Mouse (Mus musculus) right cerebral cortex, postnatal 25 days (tissue): Measurements from ENCODE around the gene Nup107.

Experiments used
- DNase-seq: peaks from one replicate; pipeline ENCODE4 v3.0.0; 2022

The Nup107 gene

DNA sequence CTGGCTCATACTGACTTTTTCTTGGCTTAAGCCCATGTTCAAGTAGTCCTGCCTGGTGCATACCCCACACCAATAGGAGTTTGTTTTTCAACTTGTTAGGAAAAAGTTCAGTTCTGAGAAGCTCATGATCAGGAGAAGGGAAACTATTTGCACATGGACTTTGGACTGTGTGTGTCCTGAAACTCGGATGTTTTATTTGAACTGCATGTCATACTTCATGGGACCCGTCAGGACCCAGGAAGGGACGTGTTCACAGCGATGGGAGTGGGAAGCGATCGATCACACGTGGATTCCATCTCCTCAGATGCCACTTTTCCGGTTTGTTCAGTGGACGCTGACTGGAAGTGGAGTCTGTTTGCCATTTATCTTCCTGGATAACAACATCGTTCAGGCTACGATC lies 7.3 kb upstream of the Nup107 start:
- DNase-seq: no peak

- no peak for DNase-seq
Measured at GRCm38 (mm10) chr10:117798436-117799035, 6.0 kb upstream of the Nup107 start.

- no peak for DNase-seq
Measured at GRCm38 (mm10) chr10:117797684-117798083, 5.2 kb upstream of the Nup107 start.

- no peak for DNase-seq
Measured at GRCm38 (mm10) chr10:117797106-117797505, 4.6 kb upstream of the Nup107 start.

- no peak for DNase-seq
Measured at GRCm38 (mm10) chr10:117796181-117796580, 3.7 kb upstream of the Nup107 start.

DNA sequence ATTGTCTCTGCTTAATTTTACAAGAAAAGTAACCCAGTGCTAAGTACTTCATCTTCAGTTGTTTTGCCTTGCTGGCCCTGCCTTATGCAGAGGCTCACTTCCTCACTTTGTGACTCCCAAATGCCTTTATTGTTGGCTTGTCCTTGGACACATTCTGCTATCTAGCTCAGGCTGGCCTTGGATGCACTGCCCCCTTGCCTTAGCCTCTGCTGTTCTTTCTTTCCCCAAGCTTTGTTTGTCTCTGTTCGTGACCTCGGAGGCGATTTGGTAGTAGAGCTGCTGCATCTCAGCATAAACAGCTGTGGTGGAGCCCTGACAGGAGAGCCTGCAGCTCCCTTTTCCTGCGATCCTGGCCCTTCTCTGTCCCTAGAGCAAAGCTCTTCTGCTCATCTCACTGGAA lies 2.7 kb upstream of the Nup107 start:
- no peak for DNase-seq

GRCm38 (mm10) chr10:117793436-117794030 lies 1.0 kb upstream of the Nup107 start:
- no peak for DNase-seq

GRCm38 (mm10) chr10:117791171-117791470 lies 1.4 kb downstream of the Nup107 start:
- no peak for DNase-seq

- no peak for DNase-seq
Measured at GRCm38 (mm10) chr10:117790421-117791170, 1.9 kb downstream of the Nup107 start.

DNA sequence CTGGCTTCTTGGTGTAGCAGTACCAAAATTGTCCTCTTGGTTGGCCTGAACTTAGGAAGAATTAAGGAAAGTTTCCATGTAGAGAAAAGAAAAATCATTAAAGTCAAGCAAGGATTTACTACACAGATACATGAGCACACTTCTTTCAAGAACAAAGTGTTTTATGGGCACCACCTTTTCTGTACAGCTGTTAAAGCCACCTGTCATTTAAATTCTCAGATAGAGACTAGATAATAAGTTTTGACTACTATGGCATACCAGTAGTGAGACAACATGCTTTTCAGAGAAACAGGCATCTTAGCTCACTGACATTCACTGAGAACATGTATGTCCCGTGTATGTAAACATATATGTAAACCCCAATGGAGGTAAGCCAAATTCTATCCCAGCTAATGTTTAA lies 2.5 kb downstream of the Nup107 start:
- no peak for DNase-seq

DNA sequence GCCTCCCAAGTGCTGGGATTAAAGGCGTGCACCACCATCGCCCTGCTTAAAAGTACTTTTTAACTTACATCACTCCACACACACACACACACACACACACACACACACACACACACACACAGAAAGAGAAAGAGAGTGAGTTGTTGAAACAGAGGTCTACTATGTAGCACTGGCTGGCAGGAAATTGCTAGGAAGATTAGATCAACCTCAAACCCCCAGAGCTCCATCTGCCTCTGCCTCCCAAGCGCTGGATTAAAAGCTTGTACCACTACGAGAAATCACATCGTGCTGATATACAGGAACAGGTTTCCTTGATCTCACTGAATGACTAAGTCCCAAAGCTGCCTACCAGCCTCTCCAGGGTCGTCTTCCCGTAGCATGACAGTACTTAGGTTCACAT lies 7.9 kb downstream of the Nup107 start:
- DNase-seq: no peak

GRCm38 (mm10) chr10:117783786-117784420 lies 8.6 kb downstream of the Nup107 start:
- no peak for DNase-seq

DNA sequence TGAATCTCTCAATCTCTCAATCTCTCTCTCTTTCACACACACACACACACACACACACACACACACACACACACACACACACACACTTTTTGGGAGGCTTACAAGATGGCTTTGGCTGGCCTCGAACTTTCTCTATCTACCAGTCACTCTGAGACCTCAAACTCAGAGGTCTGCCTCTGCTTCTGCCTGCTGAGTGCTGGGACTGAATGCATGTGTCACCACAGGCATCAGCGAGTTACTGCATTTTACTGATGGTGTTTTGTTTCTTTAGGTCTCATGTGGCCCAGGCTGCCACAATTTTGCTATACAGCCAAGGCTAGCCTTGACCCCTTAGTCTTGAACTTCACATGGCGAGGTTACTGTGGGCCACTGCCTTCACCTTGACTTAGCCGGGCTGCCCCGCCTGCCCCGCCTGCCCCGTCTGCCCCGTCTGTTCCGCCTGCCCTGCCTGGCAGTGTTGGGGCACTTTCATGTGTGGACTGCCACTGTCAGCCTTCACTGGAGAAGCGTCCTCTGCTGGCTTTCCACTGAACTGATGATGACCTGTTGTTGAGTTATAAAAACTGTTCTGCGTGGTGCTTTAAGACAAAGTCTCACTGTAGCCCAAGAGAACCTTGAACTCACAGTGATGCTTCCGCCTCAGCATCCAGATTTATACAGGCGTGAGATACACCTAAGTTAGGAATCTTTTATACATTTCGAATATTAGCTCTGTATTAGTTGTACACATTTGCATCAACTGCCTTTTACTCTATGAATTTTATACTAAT lies 9.8 kb downstream of the Nup107 start:
- DNase-seq: no peak

DNA sequence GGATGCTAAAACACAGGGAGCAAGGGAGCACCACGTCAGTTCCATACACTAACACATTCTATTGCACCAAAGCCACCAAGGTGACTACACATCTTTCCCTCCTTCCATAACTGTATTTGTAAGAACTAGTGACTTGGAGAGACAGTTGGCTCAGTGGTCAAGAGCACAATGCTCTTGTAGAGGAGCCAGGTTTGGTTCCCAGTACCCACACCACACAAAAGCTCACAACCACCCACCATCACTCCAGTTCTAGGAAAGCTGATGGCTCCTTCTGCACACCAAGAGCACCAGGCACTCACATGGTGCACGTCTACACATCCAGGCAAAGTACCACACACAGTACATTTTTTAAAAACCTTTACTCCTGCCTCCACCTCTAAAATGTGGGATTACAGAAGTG lies 10.4 kb downstream of the Nup107 start:
- DNase-seq: no peak

GRCm38 (mm10) chr10:117781021-117781725 lies 11.3 kb downstream of the Nup107 start:
- DNase-seq: no peak

DNA sequence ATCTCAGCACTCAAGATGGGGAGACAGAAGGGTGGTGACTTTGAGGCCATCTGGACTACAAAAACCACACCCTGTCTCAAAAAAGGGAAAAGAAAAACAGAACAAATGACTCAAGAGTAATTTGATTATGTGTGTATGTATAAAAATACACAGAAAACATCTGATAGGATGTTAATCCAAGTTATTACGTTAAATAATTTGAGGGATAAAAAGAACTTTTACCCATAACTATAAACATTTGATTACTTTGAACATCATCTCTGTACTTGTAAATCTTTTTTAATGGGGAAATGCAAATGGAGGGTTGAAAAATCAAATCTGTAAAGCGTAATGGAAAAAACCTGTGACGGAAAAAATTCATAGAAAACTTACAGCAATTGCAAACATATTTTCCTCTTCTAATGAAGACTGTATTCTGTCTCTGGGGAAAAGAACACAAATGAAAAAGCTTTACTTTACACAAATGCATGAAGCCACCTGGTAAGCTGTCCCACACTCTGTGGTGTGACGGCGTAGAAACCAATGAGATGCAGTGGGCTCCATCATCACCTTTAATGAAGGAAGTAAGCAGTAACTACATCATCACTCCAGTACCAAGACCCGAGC lies 12.1 kb downstream of the Nup107 start:
- no peak for DNase-seq

DNA sequence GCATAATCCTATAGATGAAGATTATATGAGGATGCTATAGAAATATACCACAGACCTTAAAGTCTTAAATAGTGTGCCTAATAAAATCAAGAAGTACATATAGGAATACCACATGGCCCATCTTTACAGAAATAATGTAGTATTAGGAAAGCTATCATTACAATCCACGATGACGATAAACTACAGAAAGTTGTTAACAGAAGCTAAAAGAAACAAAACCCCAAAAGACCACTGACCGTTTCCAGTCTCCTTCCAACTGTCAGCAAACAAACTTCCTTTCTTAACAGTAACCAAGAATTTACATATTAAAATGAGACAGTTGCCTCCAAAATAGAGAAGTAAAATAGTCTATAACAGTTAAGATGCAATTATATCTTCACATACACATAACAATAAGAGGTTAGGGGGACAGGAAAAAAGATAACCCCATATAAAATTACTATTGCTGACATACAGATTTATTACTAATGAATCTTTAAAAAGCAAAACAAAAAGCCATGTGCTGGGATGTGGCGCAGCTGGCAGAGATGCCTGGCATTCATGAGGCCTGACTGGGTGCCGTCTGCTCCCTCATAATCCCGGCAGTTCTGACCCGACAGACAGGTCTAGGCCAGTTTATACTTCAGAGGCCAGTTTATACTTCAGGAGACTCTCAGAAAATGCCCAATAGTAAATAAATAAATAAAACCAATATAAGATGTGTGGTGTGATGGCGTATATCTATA lies 12.8 kb downstream of the Nup107 start:
- DNase-seq: no peak

GRCm38 (mm10) chr10:117778951-117779350 lies 13.6 kb downstream of the Nup107 start:
- no peak for DNase-seq

GRCm38 (mm10) chr10:117778328-117778910 lies 14.1 kb downstream of the Nup107 start:
- DNase-seq: no peak

DNA sequence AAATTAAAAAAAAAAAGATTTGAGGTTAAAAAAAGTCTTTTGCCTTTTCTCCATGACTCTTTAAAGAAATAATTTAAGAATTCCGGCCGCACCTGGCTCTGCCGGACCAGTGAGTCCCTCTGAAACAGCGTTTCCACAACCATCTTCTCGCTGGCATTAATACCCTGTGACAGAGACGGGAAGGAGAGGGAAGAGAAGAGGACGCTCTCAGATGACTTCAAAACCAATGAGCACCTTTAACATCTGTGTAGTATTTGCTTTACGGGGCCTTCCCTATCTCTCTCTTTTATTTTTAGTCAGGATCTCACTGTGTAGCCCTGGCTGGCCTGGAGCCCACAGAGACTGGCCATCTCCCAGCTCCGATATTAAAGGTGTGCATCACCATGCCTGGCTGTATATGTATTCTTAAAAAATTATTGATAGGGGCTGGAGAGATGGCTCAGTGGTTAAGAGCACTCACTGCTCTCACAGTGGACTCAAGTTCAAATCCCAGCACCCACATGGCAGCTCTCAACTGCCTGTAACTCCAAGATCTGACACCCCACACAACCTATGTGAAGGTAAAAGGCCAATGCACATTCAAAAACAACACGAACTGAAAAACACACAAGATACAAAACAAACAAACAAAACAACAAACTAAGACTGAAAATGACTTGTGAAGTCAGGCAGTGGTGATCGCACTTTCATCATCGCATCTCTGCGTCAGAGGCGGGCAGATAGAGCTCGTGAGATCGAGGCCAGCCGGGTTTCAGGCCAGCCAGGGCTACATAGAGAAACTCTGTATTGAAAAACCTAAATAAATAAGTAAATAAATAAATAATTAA lies 14.8 kb downstream of the Nup107 start:
- DNase-seq: no peak
